Mouse (Mus musculus) midbrain, embryonic 16.5 days (tissue): ENCODE data around the gene 1700001C19Rik. TPM values are rescaled to one million over a fixed set of nuclear protein-coding genes. Genes with fewer than 3 reads are reported as not detected.

Source experiments
- ATAC-seq: fragments of 200-750 bp; cut with Nextera tagmentation; 2 replicates; pipeline ENCODE4 v1.8.0; 2017; ENCODE audit warnings: moderate TSS enrichment
- H3K27ac ChIP-seq: fragments of 300-500 bp; sonication (generic); 2 replicates; pipeline ENCODE4 v1.5.1; 2014; ENCODE audit warnings: mild to moderate bottlenecking, low read length, mixed read lengths
- H3K27me3 ChIP-seq: fragments of 300-500 bp; sonication (generic); 2 replicates; pipeline ENCODE4 v1.6.1; 2014; ENCODE audit warnings: low read depth, low read length, mixed read lengths; ENCODE audit not compliant: control insufficient read depth, insufficient read depth
- H3K36me3 ChIP-seq: fragments of 300-500 bp; sonication (generic); 2 replicates; pipeline ENCODE4 v1.6.1; 2014; ENCODE audit warnings: mild to moderate bottlenecking, low read length, moderate library complexity, mixed read lengths; ENCODE audit not compliant: control insufficient read depth, insufficient read depth
- H3K4me1 ChIP-seq: fragments of 300-500 bp; sonication (generic); 2 replicates; pipeline ENCODE4 v1.6.1; 2014; ENCODE audit warnings: mild to moderate bottlenecking, low read length, mixed read lengths; ENCODE audit not compliant: control insufficient read depth, insufficient read depth
- H3K4me2 ChIP-seq: fragments of 300-500 bp; sonication (generic); 2 replicates; pipeline ENCODE4 v1.6.1; 2014; ENCODE audit warnings: mild to moderate bottlenecking, low read length, mixed read lengths
- H3K4me3 ChIP-seq: fragments of 300-500 bp; sonication (generic); 2 replicates; pipeline ENCODE4 v1.5.1; 2014; ENCODE audit warnings: low read depth, mild to moderate bottlenecking, low read length, moderate library complexity, mixed read lengths
- H3K9ac ChIP-seq: fragments of 300-500 bp; sonication (generic); 2 replicates; pipeline ENCODE4 v1.6.1; 2014; ENCODE audit warnings: low read depth, low read length, mixed read lengths
- H3K9me3 ChIP-seq: fragments of 300-500 bp; sonication (generic); replicated peaks from 2 replicates; pipeline ENCODE4 v1.6.1; 2014; ENCODE audit warnings: mild to moderate bottlenecking, low read length, mixed read lengths; ENCODE audit not compliant: control insufficient read depth, poor library complexity, severe bottlenecking
- whole genome bisulfite sequencing: fragments of 180-500 bp; shearing (Covaris S2); extraction: QIAGEN DNeasy Blood & Tissue Kit; methylation state at CpG from one replicate; pipeline ENCODE4 v1.1.7; 2014; 5-methylcytosine and 5-hydroxymethylcytosine counted together
- polyA plus RNA-seq: library from polyadenylated mRNA; unstranded; fragments of >200 nt; fragmentation: Nextera tagmentation; extraction: Ambion mirVana; gene quantifications from 2 replicates; pipeline ENCODE4 v1.2.1, GENCODE M21; 2015

1700001C19Rik gene
- polyA plus RNA-seq, 1 experiment from 2014 or later, result 0.46 TPM

DNA sequence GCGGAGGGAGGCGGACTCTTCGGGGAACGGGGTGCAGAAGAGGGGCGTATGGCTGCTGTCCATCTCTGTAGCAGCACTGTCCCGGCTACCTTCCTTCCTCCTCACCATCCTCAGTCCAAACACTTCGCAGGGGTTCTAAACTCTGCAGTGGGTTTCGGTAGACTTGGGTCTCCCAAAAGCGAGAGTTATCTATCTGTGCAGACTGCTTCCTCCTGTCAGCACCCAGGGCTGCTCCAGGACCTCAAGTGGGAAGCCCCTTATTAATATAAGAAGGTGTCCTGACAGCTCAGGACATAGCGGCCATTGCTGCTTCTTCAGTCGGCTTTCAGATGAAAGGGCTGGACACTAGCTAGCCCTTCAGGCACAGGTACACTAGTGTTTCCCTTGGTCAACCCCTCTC lies 27.8 kb upstream of the 1700001C19Rik start:
- no peak for ATAC-seq
- Histone ChIP-seq H3K4me2 (no peak overlapping the region), H3K27me3 (peaks cover 20% of the 10 kb centered on the region), H3K36me3 (no peaks in the 10 kb centered on the region), H3K9me3 (no peaks in the 10 kb centered on the region), H3K4me1 (no peaks in the 10 kb centered on the region; the same call in 1 of the 2 replicates), H3K9ac (no peak overlapping the region), H3K4me3 (no peak overlapping the region), H3K27ac (no peak overlapping the region)
- 76% methylated on average over 11 of the region's 11 CpGs for WGBS

DNA sequence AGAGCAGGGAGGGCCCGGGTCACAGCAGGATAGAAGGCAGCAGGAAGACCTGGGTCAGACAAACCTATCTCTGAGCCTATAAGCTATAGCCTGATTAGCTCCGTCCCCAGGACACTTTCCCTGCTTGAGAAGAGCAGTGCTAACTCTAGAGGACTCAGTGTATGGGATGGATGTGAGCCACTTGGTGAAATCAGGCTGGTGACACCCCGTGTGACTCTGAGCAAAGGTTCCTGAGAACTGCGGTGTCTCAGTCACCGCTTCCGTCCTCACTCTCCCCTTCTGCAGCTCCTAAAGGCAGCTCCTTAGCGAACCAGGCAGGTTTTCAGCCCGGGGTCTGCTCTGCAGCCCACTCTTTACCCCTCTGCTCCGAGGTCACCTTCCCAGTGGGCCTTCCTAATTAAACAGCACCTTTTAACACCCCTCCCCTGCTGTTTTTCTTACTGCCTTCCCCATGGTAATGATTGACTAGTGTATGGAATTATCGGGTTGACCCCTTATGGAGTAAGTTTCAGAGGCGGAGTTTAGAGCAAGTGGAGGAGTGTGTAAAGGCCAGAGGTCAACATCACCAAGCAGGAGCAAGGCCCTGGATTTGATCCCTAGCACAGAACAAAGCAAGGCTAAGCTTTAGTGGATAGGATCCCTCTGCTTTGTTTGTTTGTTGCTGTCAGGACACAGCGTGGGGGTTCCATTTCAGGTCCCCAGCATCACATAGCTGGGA lies 27.2 kb upstream of the 1700001C19Rik start:
- Histone ChIP-seq H3K36me3 (no peaks in the 10 kb centered on the region), H3K4me1 (no peaks in the 10 kb centered on the region; the same call in 1 of the 2 replicates), H3K27ac (no peak overlapping the region), H3K27me3 (peaks cover 20% of the 10 kb centered on the region), H3K4me3 (no peak overlapping the region), H3K9me3 (no peaks in the 10 kb centered on the region), H3K4me2 (no peak overlapping the region), H3K9ac (no peak overlapping the region)
- 45% methylated on average over 12 of the region's 12 CpGs for WGBS
- ATAC-seq, result no peak

DNA sequence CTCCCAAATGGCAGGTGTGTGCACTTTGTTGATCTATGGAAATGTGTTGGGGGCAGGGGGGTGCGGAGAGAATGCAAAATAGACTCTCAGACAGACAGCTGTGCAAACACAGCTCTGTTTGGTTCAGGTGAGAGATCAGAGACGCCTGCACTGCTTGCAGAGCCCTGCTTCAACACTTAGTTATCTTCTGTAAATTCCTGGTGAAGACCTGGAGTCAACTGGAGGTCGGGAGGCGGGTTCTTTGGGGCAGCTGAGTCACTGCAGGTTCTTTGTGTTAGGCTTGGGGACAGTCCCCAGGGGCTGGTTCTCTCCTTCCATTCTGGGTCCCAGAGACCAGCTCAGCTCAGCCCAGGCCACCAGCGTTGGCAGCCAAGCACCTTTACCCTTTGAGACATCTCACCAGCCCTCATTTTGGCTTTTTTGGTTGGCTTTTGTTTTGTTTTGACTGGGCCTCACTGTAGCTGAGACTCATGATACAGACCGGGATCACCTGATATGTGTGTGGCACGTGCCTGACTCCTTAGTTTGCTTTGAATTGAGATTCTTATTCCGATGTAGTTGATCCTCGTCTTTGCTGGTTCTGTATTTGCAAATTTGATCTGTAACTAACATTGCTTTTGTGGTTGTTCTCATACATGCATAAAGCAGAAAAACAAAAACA lies 25.7 kb upstream of the 1700001C19Rik start:
- no peak overlapping the region for H3K4me3 ChIP-seq

DNA sequence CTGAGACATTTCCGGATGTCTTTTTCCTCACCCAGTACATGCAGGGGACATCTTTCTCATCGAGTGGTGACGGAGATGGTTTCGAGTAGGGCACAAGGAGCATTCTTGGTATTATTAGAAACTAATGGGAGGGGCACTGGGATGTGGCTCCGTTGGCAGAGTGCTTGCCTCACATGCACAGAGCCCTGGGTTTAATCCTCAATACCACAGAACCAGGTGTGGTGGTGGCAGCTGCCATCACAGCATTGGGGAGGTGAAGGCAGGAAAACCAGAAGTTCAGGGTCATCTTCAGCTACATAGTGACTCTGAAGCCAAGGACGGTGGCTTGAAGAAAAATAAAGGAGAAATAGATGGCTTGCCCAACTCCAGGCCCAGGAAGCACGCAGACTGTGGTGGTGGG lies 25.0 kb upstream of the 1700001C19Rik start:
- H3K36me3 ChIP-seq, result no peaks in the 10 kb centered on the region
- H3K27ac ChIP-seq, result no peak overlapping the region
- no peaks in the 10 kb centered on the region for H3K4me1 ChIP-seq
- no peak overlapping the region for H3K4me2 ChIP-seq
- H3K4me3 ChIP-seq, result no peak overlapping the region
- H3K27me3 ChIP-seq, result peaks cover 4% of the 10 kb centered on the region
- H3K9ac ChIP-seq, result no peak overlapping the region
- no peak for ATAC-seq
- 81% methylated on average over 7 of the region's 7 CpGs for WGBS
- H3K9me3 ChIP-seq, result no peaks in the 10 kb centered on the region

More for the DNA sequence above, 25.7 kb upstream of the 1700001C19Rik start:
- Histone ChIP-seq H3K9me3 (no peaks in the 10 kb centered on the region), H3K4me2 (no peak overlapping the region), H3K4me1 (no peaks in the 10 kb centered on the region), H3K9ac (no peak overlapping the region), H3K36me3 (no peaks in the 10 kb centered on the region), H3K27me3 (peaks cover 11% of the 10 kb centered on the region), H3K27ac (no peak overlapping the region)
- 49% methylated on average over 9 of the region's 9 CpGs for WGBS
- ATAC-seq, result no peak

DNA sequence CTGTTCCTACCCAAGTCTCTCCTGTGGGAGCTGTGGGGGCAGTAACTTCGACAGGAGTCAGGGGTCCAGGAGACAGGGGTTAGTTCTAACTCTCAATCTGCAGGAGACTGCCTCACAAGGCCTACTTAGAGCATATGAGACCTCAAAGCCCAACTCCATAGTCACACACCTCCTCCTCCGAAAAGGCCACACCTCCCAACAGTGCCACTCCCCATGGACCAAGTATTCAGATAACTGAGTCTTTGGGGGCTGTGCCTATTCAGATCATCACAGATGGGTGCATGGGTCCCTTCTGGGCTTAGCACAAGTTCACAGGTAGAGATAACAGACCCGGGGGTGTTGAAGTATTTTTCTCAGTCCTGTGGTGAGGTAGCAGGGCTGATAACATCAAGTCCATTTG lies 24.5 kb upstream of the 1700001C19Rik start:
- Histone ChIP-seq H3K9ac (no peak overlapping the region), H3K4me3 (no peak overlapping the region), H3K4me2 (no peak overlapping the region), H3K4me1 (no peaks in the 10 kb centered on the region), H3K27ac (no peak overlapping the region), H3K27me3 (no peaks in the 10 kb centered on the region; the same call in 1 of the 2 replicates), H3K9me3 (no peaks in the 10 kb centered on the region), H3K36me3 (no peaks in the 10 kb centered on the region)
- no peak for ATAC-seq
- WGBS, result 77% methylated on average over 3 of the region's 3 CpGs

DNA sequence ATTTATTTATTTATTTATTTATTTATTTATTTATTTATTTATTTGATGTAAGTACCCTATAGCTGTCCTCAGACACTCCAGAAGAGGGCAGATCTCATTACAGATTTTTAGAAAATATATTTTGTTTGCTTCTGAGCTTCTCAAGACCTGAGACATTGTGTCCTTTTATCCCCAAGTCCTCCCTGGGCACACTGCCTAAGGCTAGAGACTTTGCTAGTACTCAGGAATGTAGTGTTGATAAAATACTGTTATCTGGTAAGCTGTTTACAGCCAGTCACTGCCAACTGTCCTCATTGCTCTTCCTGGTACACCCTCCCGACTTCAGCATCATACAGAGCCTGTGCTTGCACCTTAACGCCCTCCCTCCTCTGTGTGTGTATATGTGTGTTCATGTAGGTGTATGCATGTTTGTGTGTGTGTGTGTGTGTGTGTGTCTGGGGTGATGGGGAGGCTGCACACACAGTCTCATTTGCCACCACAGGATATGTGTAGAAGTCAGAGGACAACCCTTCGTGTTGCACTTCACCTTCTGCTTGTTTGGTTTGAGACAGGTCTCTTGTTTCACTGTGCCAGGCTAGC lies 22.3 kb upstream of the 1700001C19Rik start:
- Histone ChIP-seq H3K27ac (no peak overlapping the region), H3K9me3 (no peaks in the 10 kb centered on the region), H3K4me3 (no peak overlapping the region), H3K9ac (no peak overlapping the region), H3K4me2 (no peak overlapping the region), H3K4me1 (no peaks in the 10 kb centered on the region), H3K27me3 (no peaks in the 10 kb centered on the region; the same call in 1 of the 2 replicates), H3K36me3 (no peaks in the 10 kb centered on the region)
- ATAC-seq, result no peak
- 82% methylated on average over 3 of the region's 3 CpGs for whole genome bisulfite sequencing

GRCm38 (mm10) chr17:47458936-47459335 lies 21.8 kb upstream of the 1700001C19Rik start:
- ATAC-seq, result no peak
- H3K27ac ChIP-seq, result no peak overlapping the region
- H3K4me2 ChIP-seq, result no peak overlapping the region
- no peak overlapping the region for H3K9ac ChIP-seq
- no peaks in the 10 kb centered on the region for H3K27me3 ChIP-seq
- 94% methylated on average over 2 of the region's 2 CpGs for WGBS
- no peaks in the 10 kb centered on the region for H3K36me3 ChIP-seq
- no peaks in the 10 kb centered on the region for H3K4me1 ChIP-seq
- H3K9me3 ChIP-seq, result no peaks in the 10 kb centered on the region
- no peak overlapping the region for H3K4me3 ChIP-seq

GRCm38 (mm10) chr17:47458310-47458709 lies 21.1 kb upstream of the 1700001C19Rik start:
- H3K27me3 ChIP-seq, result no peaks in the 10 kb centered on the region
- ATAC-seq, result no peak

GRCm38 (mm10) chr17:47454675-47455074 lies 17.5 kb upstream of the 1700001C19Rik start:
- no peak for ATAC-seq
- H3K9me3 ChIP-seq, result no peaks in the 10 kb centered on the region
- 68% methylated on average over 8 of the region's 8 CpGs for WGBS
- no peaks in the 10 kb centered on the region for H3K4me1 ChIP-seq
- H3K4me3 ChIP-seq, result no peak overlapping the region
- no peaks in the 10 kb centered on the region for H3K36me3 ChIP-seq
- H3K27me3 ChIP-seq, result no peaks in the 10 kb centered on the region
- no peak overlapping the region for H3K4me2 ChIP-seq
- H3K27ac ChIP-seq, result no peak overlapping the region
- no peak overlapping the region for H3K9ac ChIP-seq

More at GRCm38 (mm10) chr17:47458310-47458709, 21.1 kb upstream of the 1700001C19Rik start:
- Histone ChIP-seq H3K4me2 (no peak overlapping the region), H3K36me3 (no peaks in the 10 kb centered on the region), H3K9ac (no peak overlapping the region), H3K9me3 (no peaks in the 10 kb centered on the region), H3K4me1 (no peaks in the 10 kb centered on the region), H3K27ac (no peak overlapping the region), H3K4me3 (no peak overlapping the region)
- 77% methylated on average over 13 of the region's 13 CpGs for whole genome bisulfite sequencing
